Mouse (Mus musculus) midbrain, embryonic 16.5 days (tissue): ENCODE measurements around the gene Homer3. TPM values are rescaled to one million over a fixed set of nuclear protein-coding genes. Genes with fewer than 3 reads are reported as not detected.

ENCODE experiments used
- ATAC-seq: fragments of 200-750 bp; cut with Nextera tagmentation; 2 replicates; pipeline ENCODE4 v1.8.0; 2017; ENCODE audit warnings: moderate TSS enrichment
- H3K27ac ChIP-seq: fragments of 300-500 bp; sonication (generic); 2 replicates; pipeline ENCODE4 v1.5.1; 2014; ENCODE audit warnings: mild to moderate bottlenecking, low read length, mixed read lengths
- H3K27me3 ChIP-seq: fragments of 300-500 bp; sonication (generic); 2 replicates; pipeline ENCODE4 v1.6.1; 2014; ENCODE audit warnings: low read depth, low read length, mixed read lengths; ENCODE audit not compliant: control insufficient read depth, insufficient read depth
- H3K36me3 ChIP-seq: fragments of 300-500 bp; sonication (generic); 2 replicates; pipeline ENCODE4 v1.6.1; 2014; ENCODE audit warnings: mild to moderate bottlenecking, low read length, moderate library complexity, mixed read lengths; ENCODE audit not compliant: control insufficient read depth, insufficient read depth
- H3K4me1 ChIP-seq: fragments of 300-500 bp; sonication (generic); 2 replicates; pipeline ENCODE4 v1.6.1; 2014; ENCODE audit warnings: mild to moderate bottlenecking, low read length, mixed read lengths; ENCODE audit not compliant: control insufficient read depth, insufficient read depth
- H3K4me2 ChIP-seq: fragments of 300-500 bp; sonication (generic); 2 replicates; pipeline ENCODE4 v1.6.1; 2014; ENCODE audit warnings: mild to moderate bottlenecking, low read length, mixed read lengths
- H3K4me3 ChIP-seq: fragments of 300-500 bp; sonication (generic); 2 replicates; pipeline ENCODE4 v1.5.1; 2014; ENCODE audit warnings: low read depth, mild to moderate bottlenecking, low read length, moderate library complexity, mixed read lengths
- H3K9ac ChIP-seq: fragments of 300-500 bp; sonication (generic); 2 replicates; pipeline ENCODE4 v1.6.1; 2014; ENCODE audit warnings: low read depth, low read length, mixed read lengths
- H3K9me3 ChIP-seq: fragments of 300-500 bp; sonication (generic); replicated peaks from 2 replicates; pipeline ENCODE4 v1.6.1; 2014; ENCODE audit warnings: mild to moderate bottlenecking, low read length, mixed read lengths; ENCODE audit not compliant: control insufficient read depth, poor library complexity, severe bottlenecking
- WGBS: fragments of 180-500 bp; shearing (Covaris S2); extraction: QIAGEN DNeasy Blood & Tissue Kit; methylation state at CpG from one replicate; pipeline ENCODE4 v1.1.7; 2014; 5-methylcytosine and 5-hydroxymethylcytosine counted together
- polyA plus RNA-seq: library from polyadenylated mRNA; unstranded; fragments of >200 nt; fragmentation: Nextera tagmentation; extraction: Ambion mirVana; gene quantifications from 2 replicates; pipeline ENCODE4 v1.2.1, GENCODE M21; 2015

Gene Homer3
- polyA plus RNA-seq, 1 experiment from 2014 or later: 26.3 TPM

DNA sequence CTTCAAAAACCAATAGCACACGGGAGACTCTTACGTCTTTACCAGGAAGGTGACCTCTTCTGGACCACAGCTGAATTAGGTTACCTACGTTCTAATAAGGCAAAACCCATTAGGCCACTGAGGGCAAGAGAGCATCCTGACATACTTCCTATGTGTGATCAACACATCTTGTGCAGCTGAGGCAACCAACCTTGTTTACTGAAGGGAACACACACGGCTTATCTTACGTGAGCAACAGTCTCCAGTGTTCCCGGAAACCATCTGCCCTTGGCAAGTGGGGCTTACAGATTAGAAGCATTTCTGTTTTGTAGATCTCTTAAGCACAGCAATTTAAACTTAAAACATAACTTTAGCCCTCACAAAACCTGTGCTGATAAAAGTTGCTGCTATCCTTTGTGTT is 44.9 kb downstream of the Homer3 start:
- WGBS: 97% methylated on average over 6 of the region's 6 CpGs
- Histone ChIP-seq H3K27me3 (no peaks in the 10 kb centered on the region), H3K4me1 (peaks cover 10% of the 10 kb centered on the region), H3K4me3 (no peak overlapping the region), H3K9ac (no peak overlapping the region), H3K27ac (no peak overlapping the region), H3K4me2 (no peak overlapping the region), H3K36me3 (peaks cover 29% of the 10 kb centered on the region), H3K9me3 (no peaks in the 10 kb centered on the region)
- no peak for ATAC-seq

DNA sequence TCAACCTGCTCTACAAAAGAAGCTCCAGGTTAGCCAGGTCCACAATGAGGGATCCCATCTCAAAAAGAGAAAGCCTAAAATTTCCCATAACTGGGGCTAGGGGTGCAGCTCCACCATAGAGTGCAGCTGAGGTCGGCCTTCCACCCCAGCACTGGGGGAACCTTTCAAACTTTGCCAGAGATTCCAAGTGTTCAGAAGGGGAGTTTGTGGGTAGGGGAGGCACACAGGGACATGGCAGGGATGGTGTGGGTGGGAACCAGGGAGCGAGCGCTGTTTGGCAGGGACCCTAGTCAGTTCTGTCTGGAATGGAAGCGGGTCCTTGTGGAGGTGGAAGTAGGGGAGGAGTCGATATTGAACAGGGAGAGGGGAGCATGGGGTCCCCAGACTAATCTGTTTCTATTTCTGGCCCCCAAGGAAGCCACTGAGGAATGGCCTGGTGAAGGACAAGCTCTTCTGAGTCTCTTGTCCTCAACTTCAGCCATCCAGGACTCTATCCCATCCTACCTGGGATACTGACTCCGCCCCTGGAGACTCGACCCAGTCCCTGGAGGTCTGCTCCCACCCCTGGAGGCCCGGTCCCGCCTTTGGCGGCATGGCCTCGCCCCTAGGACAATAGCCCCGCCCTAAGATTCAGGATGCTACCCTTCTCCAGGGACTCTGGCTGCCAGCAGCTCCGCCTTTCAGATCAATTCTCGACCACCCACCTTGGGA is 46.7 kb downstream of the Homer3 start, which contains the start of gene Gdf1:
TSS of gene Gdf1 (plus strand) at position 694 of the 711 bp plus-strand sequence.
- peaks cover 10% of the 10 kb centered on the region for H3K4me1 ChIP-seq
- WGBS: 26% methylated on average over 14 of the region's 14 CpGs
- H3K4me3 ChIP-seq: no peak within 1 kb of the TSS
- no peaks in the 10 kb centered on the region for H3K9me3 ChIP-seq
- ATAC-seq: no peak
- H3K4me2 ChIP-seq: no peak within 1 kb of the TSS; the same call in 1 of the 2 replicates
- 0 out of 2 replicates have a peak within 1 kb of the TSS, but pooled peaks have one; percentile 46 for H3K9ac ChIP-seq
- peaks cover 47% of the 10 kb centered on the region for H3K36me3 ChIP-seq
- H3K27me3 ChIP-seq: no peaks in the 10 kb centered on the region
- H3K27ac ChIP-seq: 0 out of 2 replicates have a peak within 1 kb of the TSS, but pooled peaks have one; percentile 28

DNA sequence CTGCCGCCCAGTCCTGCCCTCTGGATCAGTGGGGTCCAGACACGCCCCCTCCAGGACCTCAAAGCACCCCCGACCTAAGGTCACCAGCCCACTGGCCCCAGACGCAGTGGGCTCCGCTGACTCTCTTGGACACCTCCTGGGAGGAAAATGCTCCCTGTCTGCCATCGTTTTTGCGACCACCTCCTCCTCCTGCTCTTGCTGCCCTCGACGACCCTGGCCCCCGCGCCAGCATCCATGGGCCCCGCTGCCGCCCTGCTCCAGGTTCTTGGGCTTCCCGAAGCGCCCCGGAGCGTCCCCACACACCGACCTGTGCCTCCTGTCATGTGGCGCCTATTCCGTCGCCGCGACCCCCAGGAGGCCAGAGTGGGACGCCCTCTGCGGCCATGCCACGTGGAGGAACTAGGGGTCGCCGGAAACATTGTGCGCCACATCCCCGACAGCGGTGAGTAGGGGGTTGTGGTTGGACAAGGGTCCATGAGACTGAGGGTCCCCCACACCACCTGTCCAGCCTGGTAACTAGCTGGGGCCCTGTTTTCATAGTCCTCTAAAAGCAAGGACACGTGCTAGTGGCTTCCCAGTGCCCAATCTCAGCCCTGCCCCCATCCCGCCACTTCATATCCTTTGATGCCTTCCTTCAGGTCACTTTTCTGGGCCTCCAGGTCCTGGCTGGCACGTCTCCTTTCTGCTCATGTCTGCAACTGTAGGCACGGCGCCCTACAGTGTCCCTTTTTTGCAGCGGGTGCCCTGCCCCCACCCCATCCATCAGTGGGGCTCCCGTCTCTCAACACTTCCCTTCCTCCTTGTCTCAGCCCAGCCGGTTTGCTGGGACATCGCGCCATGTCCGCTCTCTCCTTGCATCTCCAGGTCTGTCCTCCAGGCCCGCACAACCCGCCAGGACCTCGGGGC is 47.5 kb downstream of the Homer3 start:
- H3K27ac ChIP-seq: 0 out of 2 replicates have a peak overlapping the region, but pooled peaks have one; percentile 28
- 0 out of 2 replicates have a peak overlapping the region, but pooled peaks have one; percentile 46 for H3K9ac ChIP-seq
- no peaks in the 10 kb centered on the region for H3K9me3 ChIP-seq
- no peak overlapping the region; the same call in 1 of the 2 replicates for H3K4me2 ChIP-seq
- peaks cover 10% of the 10 kb centered on the region for H3K4me1 ChIP-seq
- H3K36me3 ChIP-seq: peaks cover 52% of the 10 kb centered on the region
- H3K4me3 ChIP-seq: no peak overlapping the region
- no peaks in the 10 kb centered on the region for H3K27me3 ChIP-seq
- peak; percentile 2; the same call in 1 of the 2 replicates for ATAC-seq
- WGBS: 11% methylated on average over 41 of the region's 45 CpGs

DNA sequence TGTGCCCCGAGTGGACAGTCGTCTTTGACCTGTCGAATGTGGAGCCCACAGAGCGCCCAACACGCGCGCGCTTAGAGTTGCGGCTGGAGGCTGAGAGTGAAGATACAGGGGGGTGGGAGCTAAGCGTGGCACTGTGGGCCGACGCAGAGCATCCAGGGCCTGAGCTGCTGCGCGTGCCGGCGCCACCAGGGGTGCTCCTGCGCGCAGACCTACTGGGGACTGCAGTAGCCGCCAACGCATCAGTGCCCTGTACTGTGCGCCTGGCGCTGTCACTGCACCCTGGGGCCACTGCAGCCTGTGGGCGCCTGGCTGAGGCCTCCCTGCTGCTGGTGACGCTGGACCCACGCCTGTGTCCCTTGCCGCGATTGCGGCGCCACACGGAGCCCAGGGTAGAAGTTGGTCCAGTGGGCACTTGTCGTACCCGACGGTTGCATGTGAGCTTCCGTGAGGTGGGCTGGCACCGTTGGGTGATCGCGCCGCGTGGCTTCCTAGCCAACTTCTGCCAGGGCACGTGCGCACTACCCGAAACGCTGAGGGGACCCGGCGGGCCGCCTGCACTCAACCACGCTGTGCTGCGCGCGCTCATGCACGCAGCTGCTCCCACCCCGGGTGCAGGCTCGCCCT is 48.2 kb downstream of the Homer3 start:
- H3K4me3 ChIP-seq: no peak overlapping the region
- ATAC-seq: peak; percentile 79
- H3K36me3 ChIP-seq: peaks cover 58% of the 10 kb centered on the region
- H3K9me3 ChIP-seq: no peaks in the 10 kb centered on the region
- peaks cover 10% of the 10 kb centered on the region for H3K4me1 ChIP-seq
- H3K9ac ChIP-seq: 0 out of 2 replicates have a peak overlapping the region, but pooled peaks have one; percentile 14
- 0 out of 2 replicates have a peak overlapping the region, but pooled peaks have one; percentile 28 for H3K27ac ChIP-seq
- no peaks in the 10 kb centered on the region for H3K27me3 ChIP-seq
- no peak overlapping the region; the same call in 1 of the 2 replicates for H3K4me2 ChIP-seq
- WGBS: 21% methylated on average over 52 of the region's 53 CpGs

DNA sequence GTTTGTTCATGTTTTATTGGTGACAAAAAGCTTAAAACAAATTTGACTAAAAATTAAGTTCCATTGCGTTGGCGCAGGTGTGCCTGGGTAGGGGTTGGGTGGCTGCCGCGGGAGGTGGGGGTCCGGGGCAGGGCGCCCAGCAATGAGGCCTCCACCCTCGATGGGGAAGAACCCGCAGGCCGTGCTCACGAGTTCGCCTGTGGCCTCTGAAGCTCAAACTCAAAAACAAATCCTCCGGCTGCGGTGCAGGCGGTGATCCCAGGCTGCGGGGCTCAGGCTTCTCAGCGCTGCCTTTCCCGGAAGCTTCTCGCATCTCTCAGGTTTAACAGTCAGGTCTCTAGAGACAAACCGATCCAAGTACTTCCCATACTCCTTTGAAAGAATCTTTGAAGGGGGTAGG is 48.9 kb downstream of the Homer3 start:
- Histone ChIP-seq H3K36me3 (peaks cover 60% of the 10 kb centered on the region), H3K27ac (0 out of 2 replicates have a peak overlapping the region, but pooled peaks have one; percentile 39), H3K4me1 (peaks cover 10% of the 10 kb centered on the region), H3K9me3 (no peaks in the 10 kb centered on the region), H3K4me2 (no peak overlapping the region), H3K27me3 (no peaks in the 10 kb centered on the region), H3K4me3 (no peak overlapping the region), H3K9ac (peak overlapping the region; percentile 45; the same call in 1 of the 2 replicates)
- ATAC-seq: no peak
- 56% methylated on average over 19 of the region's 19 CpGs for WGBS

DNA sequence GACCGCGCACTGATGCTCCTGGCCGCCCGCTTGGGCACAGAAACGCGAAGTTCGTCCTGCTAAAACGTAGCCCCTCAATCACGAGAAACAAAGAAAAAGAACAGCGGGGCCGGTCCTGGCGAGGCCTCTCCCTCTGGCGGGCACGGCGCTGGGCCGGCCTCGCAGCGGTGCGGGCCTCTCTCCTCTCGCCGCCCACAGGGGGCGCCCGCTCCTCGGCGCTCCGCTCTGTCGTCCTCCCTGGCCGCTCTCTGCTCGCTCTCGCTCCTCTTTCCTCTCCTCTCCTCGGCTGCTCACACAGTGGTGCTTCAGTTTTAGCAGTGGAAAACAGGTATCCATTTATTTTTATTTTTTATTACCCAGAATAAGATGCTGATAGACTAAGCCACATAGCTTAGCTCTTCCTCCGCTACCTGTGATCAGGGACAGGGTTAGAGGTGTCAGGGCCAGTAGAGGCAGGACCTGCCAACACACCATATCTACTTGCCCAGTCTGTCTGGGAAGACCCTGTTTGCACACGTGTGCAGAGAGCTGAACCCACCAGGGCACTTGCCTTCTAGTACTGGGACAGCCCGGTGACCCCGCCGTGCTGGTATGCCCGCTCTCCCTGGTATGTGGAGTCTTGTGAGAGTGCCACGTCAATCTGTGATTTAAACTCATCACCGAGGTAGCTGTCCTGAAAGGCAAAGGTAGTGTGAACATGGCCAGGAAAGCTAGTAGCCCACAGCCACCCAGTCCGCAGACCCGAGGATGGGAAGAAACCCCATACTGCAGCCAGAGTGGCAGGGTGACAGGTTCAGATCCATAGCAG is 49.6 kb downstream of the Homer3 start:
- WGBS: 28% methylated on average over 35 of the region's 41 CpGs
- Histone ChIP-seq H3K4me1 (peaks cover 10% of the 10 kb centered on the region), H3K9me3 (no peaks in the 10 kb centered on the region), H3K9ac (0 out of 2 replicates have a peak overlapping the region, but pooled peaks have one; percentile 20), H3K4me3 (no peak overlapping the region), H3K27ac (no peak overlapping the region; the same call in none of the 2 replicates), H3K27me3 (no peaks in the 10 kb centered on the region), H3K36me3 (peaks cover 66% of the 10 kb centered on the region), H3K4me2 (no peak overlapping the region)
- ATAC-seq: peak; percentile 76

DNA sequence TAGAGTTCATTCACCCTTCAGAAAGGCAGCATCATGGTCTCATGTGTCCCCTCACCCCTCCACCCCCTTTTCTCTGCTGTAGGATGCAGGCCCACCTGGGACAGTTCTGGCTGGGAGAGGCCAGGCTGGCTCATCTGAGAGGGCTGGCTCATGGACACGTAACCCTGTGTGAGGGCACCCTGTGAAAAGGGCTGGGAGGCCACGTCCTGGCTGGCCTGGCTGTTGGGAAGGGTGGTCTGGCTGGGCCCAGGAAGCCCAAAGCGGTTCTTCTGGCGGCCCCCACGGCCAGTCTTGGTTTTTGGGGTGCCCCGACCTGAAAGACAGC is 50.2 kb downstream of the Homer3 start:
- H3K27ac ChIP-seq: no peak overlapping the region
- H3K36me3 ChIP-seq: peaks cover 67% of the 10 kb centered on the region
- 96% methylated on average over 6 of the region's 6 CpGs for WGBS
- no peak overlapping the region for H3K4me2 ChIP-seq
- no peak for ATAC-seq
- no peaks in the 10 kb centered on the region for H3K9me3 ChIP-seq
- H3K4me3 ChIP-seq: no peak overlapping the region
- no peak overlapping the region for H3K9ac ChIP-seq
- peaks cover 10% of the 10 kb centered on the region for H3K4me1 ChIP-seq
- H3K27me3 ChIP-seq: no peaks in the 10 kb centered on the region

DNA sequence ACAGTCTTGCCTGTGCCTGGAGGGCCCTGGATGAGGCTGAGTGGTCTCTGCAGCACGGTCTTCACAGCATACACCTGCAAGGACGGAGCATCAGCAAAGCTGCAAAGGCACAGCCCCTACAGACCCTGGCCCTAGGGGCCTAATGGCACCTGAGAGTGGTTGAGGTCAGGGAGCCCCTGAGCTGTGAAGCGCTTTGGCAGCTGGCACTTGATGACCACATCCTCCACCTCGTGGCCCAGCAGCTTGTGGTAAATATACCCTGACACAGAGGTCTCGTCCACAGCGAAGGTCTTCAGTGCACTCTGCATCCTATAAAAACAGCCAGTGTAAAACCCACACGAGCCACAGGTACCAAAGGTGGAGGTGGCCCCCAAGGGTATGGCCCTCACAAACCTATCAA is 56.3 kb downstream of the Homer3 start:
- Histone ChIP-seq H3K4me2 (no peak overlapping the region), H3K27me3 (no peaks in the 10 kb centered on the region), H3K4me1 (no peaks in the 10 kb centered on the region), H3K36me3 (peaks cover 71% of the 10 kb centered on the region), H3K9ac (no peak overlapping the region), H3K9me3 (no peaks in the 10 kb centered on the region), H3K4me3 (no peak overlapping the region), H3K27ac (no peak overlapping the region)
- no peak for ATAC-seq
- WGBS: 93% methylated on average over 7 of the region's 7 CpGs
